Mouse (Mus musculus) heart, adult 2 months (tissue): ENCODE data around the gene Clec3a. TPM values are rescaled to one million over a fixed set of nuclear protein-coding genes. Genes with fewer than 3 reads are reported as not detected.

ENCODE experiments used
- DNase-seq, 2 experiments: peaks; one replicate each; pipeline ENCODE4 v3.0.0; 2021
- H3K27ac ChIP-seq: fragments of 200-600 bp; 2 replicates; pipeline ENCODE4 v1.8.1; 2022
- H3K27me3 ChIP-seq: fragments of 200-500 bp; 2 replicates; pipeline ENCODE4 v1.6.1; 2012; ENCODE audit warnings: mild to moderate bottlenecking, low read length, inconsistent platforms, mixed read lengths; ENCODE audit not compliant: control insufficient read depth, insufficient read depth
- H3K36me3 ChIP-seq: fragments of 200-500 bp; 2 replicates; pipeline ENCODE4 v1.6.1; 2012; ENCODE audit warnings: low read length, inconsistent platforms; ENCODE audit not compliant: control insufficient read depth, insufficient read depth
- H3K4me1 ChIP-seq: fragments of 200-500 bp; 2 replicates; pipeline ENCODE4 v1.6.1; 2011; ENCODE audit warnings: low read length; ENCODE audit not compliant: control insufficient read depth, insufficient read depth
- H3K4me3 ChIP-seq: fragments of 200-600 bp; 2 replicates; pipeline ENCODE4 v1.8.1; 2022
- H3K79me2 ChIP-seq: fragments of 200-500 bp; replicated peaks from 2 replicates; pipeline ENCODE4 v1.6.1; 2012; ENCODE audit warnings: mild to moderate bottlenecking, inconsistent platforms, low read length, moderate library complexity, mixed read lengths; ENCODE audit not compliant: control insufficient read depth, insufficient read depth
- H3K9ac ChIP-seq: fragments of 200-500 bp; 2 replicates; pipeline ENCODE4 v1.6.1; 2012; ENCODE audit warnings: low read depth, mild to moderate bottlenecking, control low read depth, inconsistent platforms, low read length, mixed read lengths
- CTCF ChIP-seq: fragments of 200-600 bp; IDR thresholded peaks from 2 replicates; pipeline ENCODE4 v1.8.1; 2022; ENCODE audit warnings: antibody characterized with exemption, mild to moderate bottlenecking, moderate library complexity
- EP300 ChIP-seq: fragments of 200-500 bp; IDR thresholded peaks from 2 replicates; pipeline ENCODE4 v1.6.1; 2011; ENCODE audit warnings: low read depth, low read length, control low read depth; ENCODE audit not compliant: insufficient read depth
- POLR2A ChIP-seq: fragments of 200-500 bp; IDR thresholded peaks from 2 replicates; pipeline ENCODE4 v1.6.1; 2011; ENCODE audit warnings: mild to moderate bottlenecking, low read depth, low read length, control low read depth; ENCODE audit not compliant: insufficient read depth
- WGBS: fragments of 180-500 bp; shearing (Covaris S2); methylation state at CpG from one replicate; pipeline ENCODE4 v1.1.7; 2018; 5-methylcytosine and 5-hydroxymethylcytosine counted together
- intact Hi-C: fragments of 180-260 bp; cut with DNase I; formaldehyde crosslinking; loops from one replicate; pipeline ENCODE4 v1.15.1; 2025
- polyA plus RNA-seq: library from polyadenylated mRNA; depleted of rRNA; stranded (reverse); fragments of >200 nt; gene quantifications from 2 replicates; pipeline ENCODE4 v1.2.3, GENCODE M21; 2012
- total RNA-seq, 2 experiments: library from RNA; stranded (reverse); gene quantifications; 2 replicates each; pipeline ENCODE4 v1.2.3; 2021

The Clec3a gene
- total and polyA plus RNA-seq, 3 experiments: 0.68 to 1.0 TPM; not detected in 1

GRCm38 (mm10) chr8:114398326-114398725 is 19.6 kb upstream of the Clec3a start:
- Histone ChIP-seq H3K9ac (no peak overlapping the region), H3K4me3 (no peak overlapping the region), H3K4me1 (no peaks in the 10 kb centered on the region), H3K36me3 (no peaks in the 10 kb centered on the region), H3K27ac (no peak overlapping the region), H3K79me2 (no peaks in the 10 kb centered on the region), H3K27me3 (no peaks in the 10 kb centered on the region)
- TF ChIP-seq CTCF (no peak), POLR2A (no peak), EP300 (no peak)
- 73% methylated on average over 5 of the region's 5 CpGs for WGBS
- intact Hi-C loops: no loop called here
- DNase-seq: no peak

DNA sequence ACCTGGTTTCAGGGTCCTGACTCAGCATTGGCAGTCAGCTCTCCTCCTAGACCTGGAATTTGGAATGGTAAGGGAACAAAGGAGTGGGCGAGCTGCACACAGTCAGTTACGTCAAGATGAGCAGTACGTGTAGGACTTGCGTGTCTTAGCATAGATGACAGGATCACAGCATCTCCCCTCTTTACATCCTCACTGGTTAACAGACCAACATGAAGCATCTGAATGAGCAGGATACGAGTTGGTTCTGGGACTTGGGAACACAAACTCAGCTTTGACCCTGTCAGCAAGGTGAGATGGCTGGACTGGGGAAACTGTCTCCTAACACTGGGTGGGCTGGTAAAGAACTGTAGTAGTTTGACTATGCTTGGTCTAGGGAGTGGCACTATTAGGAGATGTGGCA is 18.6 kb upstream of the Clec3a start:
- WGBS: 94% methylated on average over 5 of the region's 5 CpGs
- H3K27me3 ChIP-seq: no peaks in the 10 kb centered on the region
- TF ChIP-seq POLR2A (no peak), CTCF (no peak), EP300 (no peak)

GRCm38 (mm10) chr8:114401679-114402078 is 16.2 kb upstream of the Clec3a start:
- intact Hi-C loops: no loop called here
- no peaks in the 10 kb centered on the region for H3K36me3 ChIP-seq
- no peak overlapping the region for H3K4me3 ChIP-seq
- no peaks in the 10 kb centered on the region for H3K4me1 ChIP-seq
- WGBS: 72% methylated on average over 7 of the region's 7 CpGs
- no peaks in the 10 kb centered on the region for H3K79me2 ChIP-seq
- TF ChIP-seq POLR2A: no peak
- no peak for TF ChIP-seq EP300
- no peak for TF ChIP-seq CTCF
- no peaks in the 10 kb centered on the region for H3K27me3 ChIP-seq
- no peak overlapping the region for H3K9ac ChIP-seq
- no peak for DNase-seq
- H3K27ac ChIP-seq: no peak overlapping the region

More for the DNA sequence above, 18.6 kb upstream of the Clec3a start:
- DNase-seq: no peak
- no peaks in the 10 kb centered on the region for H3K79me2 ChIP-seq
- no peaks in the 10 kb centered on the region for H3K4me1 ChIP-seq
- intact Hi-C loops: no loop called here
- no peak overlapping the region for H3K9ac ChIP-seq
- no peaks in the 10 kb centered on the region for H3K36me3 ChIP-seq
- no peak overlapping the region for H3K4me3 ChIP-seq
- no peak overlapping the region for H3K27ac ChIP-seq

DNA sequence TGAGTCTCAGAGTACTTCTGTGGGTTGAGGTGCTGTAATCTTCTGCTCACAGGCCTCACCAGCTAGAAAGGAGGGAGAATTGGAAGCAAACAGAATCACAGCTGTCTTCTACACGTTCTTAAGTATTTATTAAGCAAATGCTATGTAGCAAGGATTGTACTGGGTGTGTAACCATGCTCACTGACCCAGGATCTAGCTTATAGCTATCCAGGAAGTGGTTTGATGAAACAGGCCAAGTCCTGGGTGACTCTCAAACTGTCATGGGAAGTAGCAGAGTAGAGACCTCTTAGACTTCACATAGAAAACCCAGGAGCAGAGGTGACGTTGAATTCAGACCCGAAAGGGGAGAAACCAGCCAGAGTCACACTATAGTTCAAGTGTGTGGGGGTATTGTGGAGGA is 6.5 kb upstream of the Clec3a start:
- WGBS: 70% methylated on average over 3 of the region's 3 CpGs
- Histone ChIP-seq H3K36me3 (no peaks in the 10 kb centered on the region), H3K27ac (no peak overlapping the region), H3K79me2 (no peaks in the 10 kb centered on the region), H3K4me3 (no peak overlapping the region), H3K9ac (no peak overlapping the region), H3K27me3 (no peaks in the 10 kb centered on the region), H3K4me1 (no peaks in the 10 kb centered on the region)
- no peak for DNase-seq
- TF ChIP-seq CTCF (no peak), EP300 (no peak), POLR2A (no peak)
- intact Hi-C loops: no loop called here

DNA sequence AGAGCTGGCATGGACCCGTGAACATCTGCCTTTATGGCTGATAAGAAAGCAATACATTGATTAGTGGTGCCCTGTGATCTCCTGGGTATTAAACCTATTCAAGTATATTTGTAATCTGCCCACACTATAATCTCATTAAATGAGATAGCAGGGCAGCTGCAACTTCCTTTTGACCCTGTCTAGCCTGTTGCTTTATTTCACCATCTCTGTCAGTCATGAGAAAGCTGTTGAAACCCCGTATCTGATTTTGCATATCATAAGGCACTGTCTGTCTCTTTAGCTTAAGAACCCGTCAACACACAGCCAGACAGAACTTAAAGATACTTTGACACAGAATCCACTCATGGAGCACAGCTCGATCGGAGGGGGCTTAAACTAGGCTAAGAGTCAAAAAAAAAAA is 600 bp downstream of the Clec3a start:
- intact Hi-C loops: no loop called here
- TF ChIP-seq CTCF: no peak
- no peak for TF ChIP-seq EP300
- no peak for TF ChIP-seq POLR2A
- H3K9ac ChIP-seq: no peak overlapping the region
- no peaks in the 10 kb centered on the region for H3K4me1 ChIP-seq
- no peaks in the 10 kb centered on the region for H3K27me3 ChIP-seq
- H3K4me3 ChIP-seq: no peak overlapping the region
- no peaks in the 10 kb centered on the region for H3K36me3 ChIP-seq
- DNase-seq: no peak
- 58% methylated on average over 5 of the region's 5 CpGs for WGBS
- no peak overlapping the region for H3K27ac ChIP-seq
- no peaks in the 10 kb centered on the region for H3K79me2 ChIP-seq

GRCm38 (mm10) chr8:114418904-114419303 is 1.0 kb downstream of the Clec3a start:
- no peaks in the 10 kb centered on the region for H3K79me2 ChIP-seq
- no peaks in the 10 kb centered on the region for H3K4me1 ChIP-seq
- TF ChIP-seq CTCF (no peak), POLR2A (no peak), EP300 (no peak)
- DNase-seq: no peak
- H3K27ac ChIP-seq: no peak overlapping the region
- no peaks in the 10 kb centered on the region for H3K36me3 ChIP-seq
- no peak overlapping the region for H3K9ac ChIP-seq
- H3K4me3 ChIP-seq: no peak overlapping the region
- H3K27me3 ChIP-seq: no peaks in the 10 kb centered on the region
- intact Hi-C loops: no loop called here
- 54% methylated on average over 6 of the region's 6 CpGs for WGBS
